Mouse (Mus musculus) midbrain, embryonic 14.5 days (tissue): ENCODE measurements at regions not wholly inside any gene's neighbourhood (a gene's known extent, or its start where the extent isn't known, plus 50 kb on each side); places are given as distances from the start of the nearest gene placed in this dataset.
A peak's percentile ranks its signal among the peaks of the same experiment; 100 is the strongest.

ENCODE experiments used
- ATAC-seq: fragments of 200-750 bp; cut with Nextera tagmentation; 2 replicates; pipeline ENCODE4 v1.8.0; 2017; ENCODE audit warnings: moderate number of reproducible peaks, moderate library complexity; ENCODE audit not compliant: low FRiP score, low TSS enrichment
- DNase-seq: peaks from one replicate; pipeline ENCODE4 v3.0.0-alpha.2; 2015
- H3K27ac ChIP-seq: fragments of 300-500 bp; sonication (generic); replicated peaks from 2 replicates; pipeline ENCODE4 v1.5.1; 2014; ENCODE audit warnings: mild to moderate bottlenecking, low read depth, low read length, moderate library complexity
- H3K27me3 ChIP-seq: fragments of 300-500 bp; sonication (generic); 2 replicates; pipeline ENCODE4 v1.6.1; 2014; ENCODE audit warnings: low read length, control low read depth, mixed read lengths; ENCODE audit not compliant: control insufficient read depth, insufficient read depth
- H3K36me3 ChIP-seq: fragments of 300-500 bp; sonication (generic); 2 replicates; pipeline ENCODE4 v1.6.1; 2014; ENCODE audit warnings: low read length, control low read depth; ENCODE audit not compliant: control insufficient read depth, insufficient read depth
- H3K4me1 ChIP-seq: fragments of 300-500 bp; sonication (generic); 2 replicates; pipeline ENCODE4 v1.6.1; 2014; ENCODE audit warnings: mild to moderate bottlenecking, antibody characterized with exemption, low read length, control low read depth; ENCODE audit not compliant: control insufficient read depth, insufficient read depth
- H3K4me2 ChIP-seq: fragments of 300-500 bp; sonication (generic); 2 replicates; pipeline ENCODE4 v1.6.1; 2014; ENCODE audit warnings: mild to moderate bottlenecking, low read length, moderate library complexity
- H3K4me3 ChIP-seq: fragments of 300-500 bp; sonication (generic); replicated peaks from 2 replicates; pipeline ENCODE4 v1.5.1; 2014; ENCODE audit warnings: low read depth, low read length
- H3K9ac ChIP-seq: fragments of 300-500 bp; sonication (generic); replicated peaks from 2 replicates; pipeline ENCODE4 v1.6.1; 2014; ENCODE audit warnings: mild to moderate bottlenecking, low read length, moderate library complexity
- H3K9me3 ChIP-seq: fragments of 300-500 bp; sonication (generic); 2 replicates; pipeline ENCODE4 v1.6.1; 2016; ENCODE audit warnings: low read length, control low read depth, mixed read lengths; ENCODE audit not compliant: control insufficient read depth
- WGBS: fragments of 180-500 bp; shearing (Covaris S2); extraction: QIAGEN DNeasy Blood & Tissue Kit; methylation state at CpG from one replicate; pipeline ENCODE4 v1.1.7; 2014; 5-methylcytosine and 5-hydroxymethylcytosine counted together

DNA sequence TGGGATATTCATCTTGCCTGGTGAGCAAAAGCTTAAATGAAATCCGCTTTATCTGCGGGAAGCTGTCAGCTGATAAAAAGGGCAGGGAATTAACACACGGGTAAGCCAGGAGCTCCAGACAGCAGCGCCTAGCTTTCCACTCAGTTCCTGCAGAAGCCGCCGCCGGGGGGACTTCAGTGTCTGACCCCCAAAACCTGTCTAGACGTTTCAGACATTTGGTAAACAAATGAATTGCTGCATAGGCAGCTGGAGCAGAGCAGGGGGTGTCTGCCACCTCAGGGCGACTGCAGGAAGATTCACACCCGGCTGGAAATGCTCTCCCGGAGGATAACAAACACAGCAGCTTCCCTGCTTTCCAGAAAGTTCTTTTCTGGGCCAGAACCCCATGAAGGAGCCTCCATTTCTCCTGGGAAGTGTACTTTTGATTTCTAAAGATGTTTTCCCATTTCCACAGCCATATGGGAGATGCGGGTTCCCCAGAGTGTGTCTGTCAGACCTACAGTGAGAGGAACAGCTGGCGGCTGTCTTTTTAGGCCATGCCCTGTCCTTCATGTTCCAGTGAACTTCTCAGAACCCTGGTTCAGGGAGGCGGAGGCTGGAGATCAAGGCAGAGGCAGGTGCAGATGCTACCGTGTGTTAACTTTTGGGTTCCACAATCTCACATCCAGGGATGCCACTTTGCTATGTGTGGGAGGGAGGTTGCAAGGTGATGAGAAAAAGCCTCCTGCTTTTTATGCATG, 58.7 kb upstream of the Pmepa1 start:
- DNase-seq (peak; percentile 71), ATAC-seq (no peak)
- H3K36me3 ChIP-seq: no peaks in the 10 kb centered on the region
- H3K27ac ChIP-seq: peak overlapping the region; percentile 64
- H3K4me1 ChIP-seq: peaks cover 41% of the 10 kb centered on the region
- H3K9ac ChIP-seq: no peak overlapping the region
- H3K4me3 ChIP-seq: no peak overlapping the region
- WGBS: 8% methylated on average over 15 of the region's 15 CpGs
- H3K4me2 ChIP-seq: peak overlapping the region; percentile 10; the same call in 1 of the 2 replicates
- no peaks in the 10 kb centered on the region for H3K27me3 ChIP-seq
- no peaks in the 10 kb centered on the region for H3K9me3 ChIP-seq

DNA sequence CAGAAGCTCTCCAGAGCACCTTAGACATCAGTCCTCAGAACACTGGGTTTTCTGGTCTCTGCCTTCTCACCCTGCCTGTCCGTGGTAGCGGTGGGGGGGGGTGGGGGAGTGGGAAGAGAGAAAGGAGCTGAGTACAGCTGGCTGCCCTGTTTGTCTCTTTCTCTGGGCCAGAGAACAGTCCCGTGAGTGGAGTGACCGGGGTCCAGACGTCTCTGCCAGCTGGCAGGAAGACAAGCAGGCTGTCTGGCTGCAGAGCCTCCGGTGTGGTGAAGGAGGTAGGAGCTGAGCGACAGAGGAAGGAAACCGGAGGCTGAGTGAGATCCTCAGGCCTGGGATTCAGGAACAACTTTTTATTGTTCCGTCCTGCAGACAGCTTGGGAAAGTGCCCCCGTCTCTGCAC, 59.5 kb upstream of the Pmepa1 start:
- DNase-seq (peak; percentile 71), ATAC-seq (0 out of 2 replicates have a peak, but pooled peaks have one; percentile 31)
- Histone ChIP-seq H3K4me2 (no peak overlapping the region; the same call in 1 of the 2 replicates), H3K27me3 (no peaks in the 10 kb centered on the region), H3K9ac (no peak overlapping the region), H3K4me1 (peaks cover 49% of the 10 kb centered on the region), H3K36me3 (no peaks in the 10 kb centered on the region), H3K4me3 (no peak overlapping the region), H3K27ac (peak overlapping the region; percentile 64), H3K9me3 (no peaks in the 10 kb centered on the region)
- 19% methylated on average over 10 of the region's 10 CpGs for WGBS

DNA sequence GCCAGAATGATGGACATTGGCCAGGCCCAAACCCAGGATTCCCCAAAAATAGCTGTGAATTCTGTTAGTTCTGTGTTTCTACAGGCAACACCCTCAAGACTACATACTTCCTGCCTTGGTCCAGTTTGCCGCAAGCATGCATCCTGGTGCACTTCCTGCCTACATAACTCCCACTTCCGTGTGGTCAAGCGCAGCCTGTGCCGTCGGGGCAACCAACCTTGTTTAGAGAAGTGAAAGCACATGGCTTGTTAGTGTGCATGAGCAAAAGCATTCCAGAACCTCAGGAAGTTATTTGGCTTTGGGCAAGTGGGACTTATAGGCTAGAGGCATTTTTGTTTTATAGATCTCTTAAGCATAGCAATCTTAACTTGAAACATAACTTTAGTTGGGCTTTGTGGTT, 61.3 kb upstream of the Pmepa1 start:
- 89% methylated on average over 5 of the region's 5 CpGs for WGBS
- no peak for DNase-seq
- Histone ChIP-seq H3K4me3 (no peak overlapping the region), H3K9me3 (no peaks in the 10 kb centered on the region), H3K4me2 (no peak overlapping the region), H3K36me3 (no peaks in the 10 kb centered on the region), H3K27ac (no peak overlapping the region), H3K9ac (no peak overlapping the region), H3K4me1 (peaks cover 51% of the 10 kb centered on the region), H3K27me3 (no peaks in the 10 kb centered on the region)
- ATAC-seq: no peak

DNA sequence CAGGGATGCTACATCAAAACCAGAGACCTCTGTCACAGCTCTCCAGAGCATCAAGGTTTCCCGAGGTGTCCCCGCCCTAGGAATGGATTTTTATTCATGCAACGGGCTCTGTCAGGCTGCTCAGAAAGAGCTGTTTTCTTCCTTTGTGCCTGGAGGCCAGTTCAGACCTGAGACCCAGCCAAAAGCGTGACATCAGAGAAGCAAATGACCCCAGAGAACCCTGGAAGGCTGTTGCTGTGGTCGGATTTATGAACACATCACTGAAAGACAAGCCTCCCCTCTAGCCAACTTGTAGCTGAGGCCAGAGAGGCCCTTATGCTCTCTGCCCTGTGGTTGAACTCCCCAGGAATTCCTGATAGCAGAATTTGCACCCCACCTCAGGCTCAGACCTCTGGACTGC, 62.3 kb upstream of the Pmepa1 start:
- no peak overlapping the region for H3K4me2 ChIP-seq
- 29% methylated on average over 5 of the region's 5 CpGs for WGBS
- H3K9me3 ChIP-seq: no peaks in the 10 kb centered on the region
- ATAC-seq: no peak
- no peak overlapping the region for H3K9ac ChIP-seq
- peaks cover 55% of the 10 kb centered on the region for H3K4me1 ChIP-seq
- H3K27ac ChIP-seq: no peak overlapping the region
- no peak for DNase-seq
- H3K4me3 ChIP-seq: no peak overlapping the region
- H3K27me3 ChIP-seq: no peaks in the 10 kb centered on the region
- no peaks in the 10 kb centered on the region for H3K36me3 ChIP-seq

DNA sequence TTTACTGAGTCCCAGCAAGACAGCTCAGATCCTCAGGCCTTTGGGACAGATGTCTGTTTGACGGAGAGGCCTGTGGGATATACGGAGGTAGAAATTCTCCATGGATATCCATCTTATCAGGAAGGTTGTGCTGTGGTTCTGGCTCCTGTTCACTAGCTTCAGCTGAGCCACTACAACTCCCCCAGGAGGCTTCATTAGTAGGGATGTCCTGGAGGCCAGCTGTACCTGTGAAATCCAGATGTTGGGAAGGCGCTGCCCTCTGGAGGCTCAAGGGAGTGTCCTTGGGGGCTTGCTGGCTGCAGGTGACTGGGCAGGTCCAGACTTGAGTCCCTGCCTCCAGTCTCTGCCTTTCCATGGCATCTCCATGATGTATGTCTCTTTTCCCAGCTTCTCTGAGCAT, 62.9 kb upstream of the Pmepa1 start:
- H3K27me3 ChIP-seq: no peaks in the 10 kb centered on the region
- H3K4me1 ChIP-seq: peaks cover 52% of the 10 kb centered on the region
- WGBS: 52% methylated on average over 3 of the region's 3 CpGs
- DNase-seq: no peak
- no peak for ATAC-seq
- H3K27ac ChIP-seq: peak overlapping the region; percentile 74; the same call in 1 of the 2 replicates
- H3K9ac ChIP-seq: no peak overlapping the region
- H3K9me3 ChIP-seq: no peaks in the 10 kb centered on the region
- no peaks in the 10 kb centered on the region for H3K36me3 ChIP-seq
- H3K4me2 ChIP-seq: no peak overlapping the region
- H3K4me3 ChIP-seq: no peak overlapping the region

DNA sequence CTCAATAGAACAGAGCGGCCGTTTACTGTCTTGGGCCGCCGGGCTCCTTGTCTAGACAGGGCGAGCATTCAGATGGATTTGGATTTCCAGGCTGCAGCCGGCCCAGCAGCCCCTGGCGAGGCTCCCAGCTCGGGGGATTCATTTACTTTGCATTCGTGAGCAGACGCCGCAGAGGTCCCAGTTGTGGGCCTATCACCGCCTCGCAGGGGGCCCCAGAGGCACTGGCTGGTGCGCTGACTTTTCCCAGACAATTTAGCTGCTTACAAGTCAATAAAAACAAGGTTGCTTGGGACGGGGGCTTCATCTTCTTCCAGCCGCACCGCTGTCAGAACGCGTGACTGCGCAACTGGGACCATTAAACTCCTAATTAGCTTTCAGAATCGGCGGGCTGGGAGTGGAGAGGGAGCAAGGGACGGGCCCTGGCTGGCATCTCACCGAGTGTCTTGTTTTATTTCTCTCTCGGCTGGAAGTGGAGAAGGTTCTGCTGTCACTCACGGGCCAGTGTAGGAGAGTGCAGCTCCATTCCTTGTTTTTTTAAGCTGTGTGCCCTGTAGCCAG, 63.8 kb upstream of the Pmepa1 start:
- H3K4me2 ChIP-seq: peak overlapping the region; percentile 41
- peaks cover 43% of the 10 kb centered on the region for H3K4me1 ChIP-seq
- DNase-seq (peak; percentile 86), ATAC-seq (peak; percentile 77)
- no peaks in the 10 kb centered on the region for H3K36me3 ChIP-seq
- no peaks in the 10 kb centered on the region for H3K9me3 ChIP-seq
- H3K27ac ChIP-seq: peak overlapping the region; percentile 74
- H3K27me3 ChIP-seq: no peaks in the 10 kb centered on the region
- WGBS: under 1% methylated on average over 26 of the region's 26 CpGs
- H3K9ac ChIP-seq: peak overlapping the region; percentile 7; the same call in 1 of the 2 replicates
- H3K4me3 ChIP-seq: 0 out of 2 replicates have a peak overlapping the region, but pooled peaks have one; percentile 1

DNA sequence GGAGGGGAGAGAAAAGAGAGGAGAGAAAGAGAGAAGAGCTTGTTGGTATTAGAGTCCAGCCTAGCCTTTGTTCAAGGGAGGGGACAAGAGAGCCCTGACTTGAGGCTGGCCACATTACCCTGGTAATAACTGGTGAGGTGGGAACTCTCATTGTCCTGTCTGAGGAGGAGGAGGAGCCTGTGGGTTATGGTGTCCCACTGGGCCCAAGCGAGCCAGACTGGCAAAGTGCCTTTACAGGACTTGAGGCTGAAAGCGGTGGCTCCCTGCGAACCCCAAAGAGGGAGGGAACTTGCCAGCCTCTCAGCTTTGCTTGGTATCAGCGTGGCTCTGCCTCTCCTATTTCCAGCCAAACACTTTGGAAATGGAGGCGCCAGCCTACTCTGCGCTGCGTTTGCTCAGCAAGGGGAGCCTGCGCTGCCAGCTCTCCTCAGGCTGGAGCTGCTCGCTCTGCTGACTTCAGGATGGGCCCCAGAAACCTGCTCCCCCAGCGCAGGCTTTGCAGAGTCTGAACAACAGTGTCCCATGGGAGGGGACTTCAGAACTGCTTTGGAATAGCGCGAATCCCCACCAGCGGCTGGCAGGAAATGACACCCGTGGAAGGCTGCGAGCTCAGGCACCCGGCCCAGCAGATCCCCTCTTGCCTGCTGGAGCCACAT, 66.4 kb upstream of the Pmepa1 start:
- no peak overlapping the region for H3K4me3 ChIP-seq
- ATAC-seq (no peak), DNase-seq (no peak)
- WGBS: 47% methylated on average over 16 of the region's 16 CpGs
- H3K36me3 ChIP-seq: no peaks in the 10 kb centered on the region
- H3K9me3 ChIP-seq: no peaks in the 10 kb centered on the region
- H3K27me3 ChIP-seq: no peaks in the 10 kb centered on the region
- no peak overlapping the region for H3K27ac ChIP-seq
- H3K4me2 ChIP-seq: no peak overlapping the region
- H3K9ac ChIP-seq: no peak overlapping the region
- peaks cover 29% of the 10 kb centered on the region for H3K4me1 ChIP-seq

DNA sequence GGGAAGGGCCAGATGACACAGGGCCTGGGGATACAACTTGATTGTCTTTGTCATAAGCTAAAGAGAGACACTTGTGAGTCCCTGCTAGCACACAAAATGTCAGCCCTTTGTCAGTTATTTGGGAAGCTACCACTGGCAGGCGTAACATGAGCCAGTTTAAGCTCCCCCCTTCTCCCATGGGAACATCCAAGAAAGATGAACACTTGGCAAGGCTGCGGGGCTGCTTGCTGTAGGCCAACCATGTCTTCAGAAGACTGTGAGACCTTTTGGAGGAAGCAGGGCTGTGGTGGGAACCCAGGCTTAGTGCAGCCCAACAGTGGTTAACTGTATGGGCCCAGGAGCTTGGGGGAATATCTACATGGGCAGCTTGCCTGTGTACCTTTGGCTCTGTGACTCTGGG, 67.3 kb upstream of the Pmepa1 start:
- ATAC-seq (no peak), DNase-seq (no peak)
- Histone ChIP-seq H3K36me3 (no peaks in the 10 kb centered on the region), H3K4me2 (no peak overlapping the region), H3K9me3 (no peaks in the 10 kb centered on the region), H3K27me3 (no peaks in the 10 kb centered on the region), H3K9ac (no peak overlapping the region), H3K4me3 (no peak overlapping the region), H3K27ac (no peak overlapping the region), H3K4me1 (peaks cover 28% of the 10 kb centered on the region)
- WGBS: 76% methylated on average over 2 of the region's 2 CpGs
